Mouse (Mus musculus) lung, adult 2 months (tissue): ENCODE measurements around the gene Astn2.

ENCODE experiments used
- CTCF ChIP-seq: fragments of 200-500 bp; IDR thresholded peaks from 2 replicates; pipeline ENCODE4 v1.5.1; 2011; ENCODE audit warnings: mild to moderate bottlenecking, low read length, control low read depth; ENCODE audit not compliant: insufficient read depth
- POLR2A ChIP-seq: fragments of 200-500 bp; IDR thresholded peaks from 2 replicates; pipeline ENCODE4 v1.6.1; 2011; ENCODE audit warnings: low read depth, mild to moderate bottlenecking, control low read depth, low read length, borderline replicate concordance; ENCODE audit errors: extremely low read depth

- no peak for TF ChIP-seq CTCF
- no peak for TF ChIP-seq POLR2A
Observed at GRCm38 (mm10) chr4:65701848-65702247, 702.6 kb downstream of the Astn2 start.
